ENCODE assay signal across 12 mouse cellular contexts in the genomic region with DNA sequence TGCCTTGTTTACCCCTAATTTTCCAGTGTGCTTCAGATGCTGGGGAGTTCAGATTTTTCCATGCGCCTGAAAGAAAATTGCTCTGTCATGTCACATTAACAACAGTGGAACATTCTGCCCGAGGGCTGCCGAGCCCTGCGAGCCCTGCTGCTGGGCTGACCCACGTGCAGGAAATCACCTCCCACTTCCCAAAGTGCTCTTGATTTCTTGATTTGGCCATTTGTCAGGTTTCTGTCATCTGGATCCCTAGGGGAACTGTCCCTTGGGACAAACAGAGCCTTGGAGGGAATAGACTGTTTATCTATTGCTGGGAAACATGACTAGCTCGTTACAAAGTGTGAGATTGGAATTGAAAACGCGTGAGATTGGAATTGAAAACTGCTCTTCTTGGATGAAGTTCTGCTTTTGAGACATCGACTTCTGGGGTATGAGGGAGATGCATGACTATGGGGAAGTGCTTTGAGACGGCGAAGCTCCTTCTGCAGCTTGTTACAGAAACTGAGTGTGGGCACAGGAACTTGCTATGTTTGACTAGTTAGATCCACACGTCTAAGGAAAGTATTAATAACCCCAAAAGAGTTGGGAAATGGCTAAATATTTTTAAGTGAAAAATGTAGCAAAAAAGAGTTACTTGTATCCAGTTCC.
DNase-seq lines count a peak whose midpoint lies in the region; ATAC-seq lines count a peak whose summit lies in the region.
"Had no signal": no experiment of that assay in that cellular context is flagged by ENCODE, and none has a peak within 500 bp of the region (broad histone marks: within the 10 kb centered on the region; RNA-seq: fewer than 3 reads in every experiment).

No protein-coding gene starts in this region.

- peak; percentile 16 for DNase-seq in adrenal gland, postnatal 14 days
- DNase-seq in adrenal gland, adult 8-10 months = no peak
- DNase-seq in kidney, adult 9 months = peak; percentile 47
- DNase-seq in heart, postnatal 10 days = peak; percentile 73 to 76
- DNase-seq in lung, postnatal 14 days = peak; percentile 55
- DNase-seq in urinary bladder, postnatal 25 days (ENCODE audit: low spot score) = no peak
- DNase-seq in natural killer cell, adult 2 months (ENCODE audit: low spot score in 2 of 2) = no peak
- DNase-seq: B cell, adult 2 months; layer of hippocampus, postnatal 36 days had no signal

- H3K27me3 ChIP-seq in kidney, embryonic 16.5 days (ENCODE audit: insufficient read depth, low read length) = no peaks in the 10 kb centered on the region
- H3K27me3 ChIP-seq: embryonic facial prominence, embryonic 13.5 days; midbrain, embryonic 15.5 days had no signal

- H3K9ac ChIP-seq in kidney, embryonic 16.5 days (replicated peaks; ENCODE audit: low read length) = no peak overlapping the region
- H3K9ac ChIP-seq: embryonic facial prominence, embryonic 13.5 days; midbrain, embryonic 15.5 days had no signal

- intact Hi-C loops in heart, postnatal 10 days (cut with DNase I) = no loop called here

- peaks cover 5% of the 10 kb centered on the region for H3K4me1 ChIP-seq in kidney, embryonic 16.5 days (ENCODE audit: insufficient read depth, low read length)

- no peaks in the 10 kb centered on the region for H3K9me3 ChIP-seq in kidney, embryonic 16.5 days (ENCODE audit: low read length)
- H3K9me3 ChIP-seq: embryonic facial prominence, embryonic 13.5 days; midbrain, embryonic 15.5 days had no signal

- 32% methylated on average over 12 of the region's 12 CpGs for WGBS in kidney, embryonic 16.5 days

- no peak overlapping the region for H3K27ac ChIP-seq in kidney, embryonic 16.5 days (ENCODE audit: low read length)
- H3K27ac ChIP-seq: midbrain, embryonic 15.5 days had no signal

- no peak for ATAC-seq in kidney, embryonic 16.5 days (ENCODE audit: low FRiP score, low TSS enrichment)
- ATAC-seq: midbrain, embryonic 15.5 days had no signal

- H3K4me2 ChIP-seq in kidney, embryonic 16.5 days (replicated peaks; ENCODE audit: low read depth, low read length) = no peak overlapping the region
- H3K4me2 ChIP-seq: embryonic facial prominence, embryonic 13.5 days; midbrain, embryonic 15.5 days had no signal

- no peak overlapping the region for H3K4me3 ChIP-seq in kidney, embryonic 16.5 days (ENCODE audit: low read length)
- H3K4me3 ChIP-seq: embryonic facial prominence, embryonic 13.5 days; midbrain, embryonic 15.5 days had no signal

- H3K36me3 ChIP-seq in kidney, embryonic 16.5 days (ENCODE audit: insufficient read depth, low read length) = no peaks in the 10 kb centered on the region
- H3K36me3 ChIP-seq: embryonic facial prominence, embryonic 13.5 days; midbrain, embryonic 15.5 days had no signal

Comparison
In these comparisons a context has a peak if more than half of its experiments do, and no peak if none do; other contexts are left out.
1. DNase-seq: peak in adrenal gland, postnatal 14 days (single experiment), kidney, adult 9 months (single experiment), heart, postnatal 10 days (2 of 2) and lung, postnatal 14 days (single experiment); none in adrenal gland, adult 8-10 months (single experiment), urinary bladder, postnatal 25 days (single experiment) and natural killer cell, adult 2 months (0 of 2).